Mouse (Mus musculus): ENCODE data around the gene Axl. TPM values are rescaled to one million over a fixed set of nuclear protein-coding genes. Genes with fewer than 3 reads are reported as not detected.

Gene Axl
- total and polyA plus RNA-seq, 3 experiments = 0.19 to 0.98 (median 0.96) TPM

DNA sequence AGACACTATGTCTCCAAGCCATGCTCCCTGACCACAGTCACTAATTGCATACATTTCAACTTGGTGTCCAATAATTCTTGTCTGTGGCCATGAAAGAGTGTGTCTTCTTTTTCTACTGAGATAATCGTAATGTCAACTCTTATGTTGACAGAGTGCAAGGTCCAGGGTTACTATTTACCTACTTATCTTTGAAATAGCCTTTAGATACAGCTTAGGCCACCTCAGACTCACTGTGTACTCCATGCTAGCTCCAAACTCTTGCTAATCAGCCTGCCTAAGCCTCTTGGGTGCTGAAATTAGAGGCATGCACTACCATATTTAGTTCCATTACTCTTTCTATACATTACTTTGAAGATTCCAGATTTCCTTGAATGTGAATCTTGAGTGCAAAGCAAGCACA lies 10.9 kb upstream of the Axl start:
- Histone ChIP-seq H3K27me3 (replicated peaks) (peaks cover 9% of the 10 kb centered on the region), H3K4me2 (ENCODE audit: insufficient read depth, low read depth, poor library complexity, severe bottlenecking) (no peak overlapping the region), H3K9ac (ENCODE audit: insufficient read depth, low read depth) (no peak overlapping the region), H3K27ac (ENCODE audit: insufficient read depth, low read depth) (no peak overlapping the region), H3K4me1 (ENCODE audit: control insufficient read depth in 1 of 2, insufficient read depth in 2 of 2) (peaks cover 3 to 4% of the 10 kb centered on the region in 2 experiments; a peak in 1 of 4 replicates), H3K79me2 (replicated peaks; ENCODE audit: control insufficient read depth, extremely low read depth, insufficient read depth, poor library complexity, severe bottlenecking) (no peaks in the 10 kb centered on the region), H3K36me3 (replicated peaks in 1 of 2; ENCODE audit: control insufficient read depth in 1 of 2, insufficient read depth in 1 of 2, low read length in 1 of 2) (no peaks in the 10 kb centered on the region), H3K9me3 (replicated peaks; ENCODE audit: low read length) (peaks cover 4% of the 10 kb centered on the region), H3K4me3 (replicated peaks in 1 of 3; ENCODE audit: low read depth in 2 of 3, low read length in 2 of 3, poor library complexity in 1 of 3) (no peak overlapping the region)
- in situ Hi-C loops (cut with MboI; ENCODE audit: low pct_ligation_motif_present, low pct_unique_long_range_greater_than_20kb, low sequenced_read_pairs) (no loop called here), dilution Hi-C loops (cut with MboI; ENCODE audit: extremely low pct_ligation_motif_present, extremely low pct_unique_long_range_greater_than_20kb, low sequenced_read_pairs) (no loop called here)
- DNase-seq (ENCODE audit: extremely low read depth) = no peak
- TF ChIP-seq USF1 (IDR thresholded peaks at IDR 0.05; ENCODE audit: low read depth, low read length) = no peak

DNA sequence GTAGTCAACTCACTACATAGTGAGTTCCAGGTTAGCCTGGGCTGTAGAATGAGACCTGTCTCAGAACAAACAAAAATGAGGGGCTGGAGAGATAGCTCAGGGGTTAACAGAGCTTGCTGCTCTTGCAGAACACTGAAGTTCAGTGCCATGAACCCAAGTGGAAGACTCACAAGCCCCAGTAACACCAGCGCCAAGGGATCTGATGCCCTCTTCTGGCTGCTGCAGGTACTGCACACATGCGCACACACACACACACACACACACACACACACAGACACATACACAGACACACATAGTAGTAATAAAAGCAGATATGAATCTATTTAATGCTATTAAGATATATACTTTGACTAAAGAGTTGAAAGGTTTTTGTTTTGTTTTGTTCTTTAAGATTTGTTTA lies 10.0 kb upstream of the Axl start:
- in situ Hi-C loops (cut with MboI; ENCODE audit: low pct_ligation_motif_present, low pct_unique_long_range_greater_than_20kb, low sequenced_read_pairs) = no loop called here
- Histone ChIP-seq H3K4me3 (replicated peaks in 1 of 3; ENCODE audit: low read depth in 2 of 3, low read length in 2 of 3, poor library complexity in 1 of 3) (no peak overlapping the region), H3K36me3 (replicated peaks in 1 of 2; ENCODE audit: control insufficient read depth in 1 of 2, insufficient read depth in 1 of 2, low read length in 1 of 2) (no peaks in the 10 kb centered on the region), H3K4me2 (ENCODE audit: insufficient read depth, low read depth, poor library complexity, severe bottlenecking) (no peak overlapping the region), H3K79me2 (replicated peaks; ENCODE audit: control insufficient read depth, extremely low read depth, insufficient read depth, poor library complexity, severe bottlenecking) (no peaks in the 10 kb centered on the region), H3K4me1 (ENCODE audit: control insufficient read depth in 1 of 2, insufficient read depth in 2 of 2) (peaks cover 3 to 4% of the 10 kb centered on the region in 2 experiments; a peak in 1 of 4 replicates), H3K27me3 (replicated peaks) (peaks cover 9% of the 10 kb centered on the region), H3K9ac (ENCODE audit: insufficient read depth, low read depth) (no peak overlapping the region), H3K9me3 (replicated peaks; ENCODE audit: low read length) (peaks cover 4% of the 10 kb centered on the region), H3K27ac (ENCODE audit: insufficient read depth, low read depth) (no peak overlapping the region)
- dilution Hi-C loops (cut with MboI; ENCODE audit: extremely low pct_ligation_motif_present, extremely low pct_unique_long_range_greater_than_20kb, low sequenced_read_pairs) = no loop called here
- DNase-seq (ENCODE audit: extremely low read depth) = no peak
- peak in 1 of 2 experiments; percentile 20; a peak in 2 of 4 replicates for TF ChIP-seq CTCF (conservative IDR thresholded peaks at IDR 0.05 in 1 of 2, IDR thresholded peaks at IDR 0.05 in 1 of 2; ENCODE audit: low read depth in 2 of 2, low read length in 2 of 2)
- TF ChIP-seq ZC3H11A (IDR thresholded peaks at IDR 0.05; ENCODE audit: low read depth, low read length) = no peak

DNA sequence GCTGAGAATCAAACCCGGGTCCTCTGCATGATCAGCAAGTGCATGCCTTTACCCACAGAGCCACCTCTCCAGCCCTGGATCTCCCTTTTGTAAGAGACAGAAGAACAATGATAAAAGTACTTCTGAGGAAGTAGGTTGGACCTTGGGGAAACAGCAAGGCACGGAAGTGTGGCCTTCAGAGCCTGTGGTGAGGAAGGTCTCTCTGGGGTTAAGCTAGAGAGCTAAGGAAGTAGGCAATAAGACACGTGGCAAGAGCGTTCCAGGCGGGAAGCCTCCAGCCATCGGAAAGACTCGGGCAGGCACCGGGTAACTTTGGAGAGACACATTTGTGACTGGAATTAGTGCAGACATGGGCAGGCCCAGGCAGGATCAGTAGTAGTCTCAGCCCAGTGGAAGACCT lies 6.3 kb upstream of the Axl start:
- Histone ChIP-seq H3K79me2 (replicated peaks; ENCODE audit: control insufficient read depth, extremely low read depth, insufficient read depth, poor library complexity, severe bottlenecking) (no peaks in the 10 kb centered on the region), H3K4me1 (ENCODE audit: control insufficient read depth in 1 of 2, insufficient read depth in 2 of 2) (no peaks in the 10 kb centered on the region), H3K27ac (ENCODE audit: insufficient read depth, low read depth) (no peak overlapping the region), H3K4me3 (replicated peaks in 1 of 3; ENCODE audit: low read depth in 2 of 3, low read length in 2 of 3, poor library complexity in 1 of 3) (no peak overlapping the region), H3K9ac (ENCODE audit: insufficient read depth, low read depth) (no peak overlapping the region), H3K36me3 (replicated peaks in 1 of 2; ENCODE audit: control insufficient read depth in 1 of 2, insufficient read depth in 1 of 2, low read length in 1 of 2) (no peaks in the 10 kb centered on the region), H3K4me2 (ENCODE audit: insufficient read depth, low read depth, poor library complexity, severe bottlenecking) (no peak overlapping the region), H3K9me3 (replicated peaks; ENCODE audit: low read length) (peaks cover 4% of the 10 kb centered on the region), H3K27me3 (replicated peaks) (peaks cover 25% of the 10 kb centered on the region)
- no peak for DNase-seq (ENCODE audit: extremely low read depth)
- in situ Hi-C loops (cut with MboI; ENCODE audit: low pct_ligation_motif_present, low pct_unique_long_range_greater_than_20kb, low sequenced_read_pairs) (no loop called here), dilution Hi-C loops (cut with MboI; ENCODE audit: extremely low pct_ligation_motif_present, extremely low pct_unique_long_range_greater_than_20kb, low sequenced_read_pairs) (no loop called here)
- no peak for TF ChIP-seq ZMIZ1 (IDR thresholded peaks at IDR 0.05; ENCODE audit: low read depth, low read length)
- TF ChIP-seq HCFC1 (IDR thresholded peaks at IDR 0.05; ENCODE audit: low read depth, low read length) = no peak
- no peak for TF ChIP-seq MAZ (IDR thresholded peaks at IDR 0.05; ENCODE audit: low read depth, low read length)
- no peak for TF ChIP-seq ZKSCAN1 (IDR thresholded peaks at IDR 0.05; ENCODE audit: borderline replicate concordance, low read depth, low read length)
- no peak for TF ChIP-seq CTCF (conservative IDR thresholded peaks at IDR 0.05 in 1 of 2, IDR thresholded peaks at IDR 0.05 in 1 of 2; ENCODE audit: low read depth in 2 of 2, low read length in 2 of 2)
- TF ChIP-seq TBP (conservative IDR thresholded peaks at IDR 0.05; ENCODE audit: low read depth, low read length) = no peak
- TF ChIP-seq SIN3A (IDR thresholded peaks at IDR 0.05; ENCODE audit: low read length) = no peak
- no peak for TF ChIP-seq MAFK (IDR thresholded peaks at IDR 0.05; ENCODE audit: insufficient replicate concordance, low read length)
- no peak for TF ChIP-seq ZC3H11A (IDR thresholded peaks at IDR 0.05; ENCODE audit: low read depth, low read length)
- no peak for TF ChIP-seq USF1 (IDR thresholded peaks at IDR 0.05; ENCODE audit: low read depth, low read length)
- TF ChIP-seq MYC (IDR thresholded peaks at IDR 0.05; ENCODE audit: low read depth, low read length) = no peak
- no peak for TF ChIP-seq ELF1 (IDR thresholded peaks at IDR 0.05; ENCODE audit: low read depth, low read length)
- TF ChIP-seq GABPA (IDR thresholded peaks at IDR 0.05; ENCODE audit: insufficient replicate concordance, low read depth, low read length) = no peak
- TF ChIP-seq NRF1 (IDR thresholded peaks at IDR 0.05; ENCODE audit: low read depth, low read length) = no peak
- TF ChIP-seq NELFE (IDR thresholded peaks at IDR 0.05; ENCODE audit: low read depth, low read length) = no peak
- no peak for TF ChIP-seq USF2 (conservative IDR thresholded peaks at IDR 0.05; ENCODE audit: low read depth, low read length)
- TF ChIP-seq UBTF (IDR thresholded peaks at IDR 0.05; ENCODE audit: low read depth, low read length) = no peak
- TF ChIP-seq SMC3 (IDR thresholded peaks at IDR 0.05; ENCODE audit: low read depth, low read length) = no peak
- TF ChIP-seq ETS1 (conservative IDR thresholded peaks at IDR 0.05; ENCODE audit: low read depth, low read length) = no peak
- no peak for TF ChIP-seq MEF2A (IDR thresholded peaks at IDR 0.05; ENCODE audit: borderline replicate concordance, low read depth, low read length)

All from CH12.LX (cell line).